35 mouse cellular contexts compared by ENCODE assay signal in genomic region chr13:59015360-59015759, GRCm38 (mm10).
"Had no signal": no experiment of that assay in that cellular context is flagged by ENCODE, and none has a peak within 500 bp of the region (broad histone marks: within the 10 kb centered on the region; RNA-seq: fewer than 3 reads in every experiment).

No protein-coding gene starts in this region.

- H3K4me3 ChIP-seq: heart, embryonic 10.5 days; heart, embryonic 12.5 days; heart, embryonic 13.5 days; heart, embryonic 15.5 days; hindbrain, embryonic 10.5 days; hindbrain, embryonic 12.5 days; hindbrain, embryonic 13.5 days; hindbrain, embryonic 15.5 days; intestine, embryonic 15.5 days; kidney, embryonic 15.5 days; layer of hippocampus, adult 2 months; left cerebral cortex, adult 2 months had no signal

- ATAC-seq: hindbrain, embryonic 16.5 days; hindbrain, postnatal 0 days; inflammation-experienced regulatory T-cells, adult 6 months; intestine, embryonic 15.5 days; intestine, embryonic 16.5 days; intestine, postnatal 0 days had no signal

- DNase-seq: heart, postnatal 10 days; heart, postnatal 14 days; heart, postnatal 36 days; heart, postnatal 4 days; kidney, adult 11 months; kidney, adult 18-20 months; kidney, adult 2 months; kidney, adult 8-10 months; kidney, adult 9 months; kidney, postnatal 10 days; kidney, postnatal 14 days; kidney, postnatal 25 days; kidney, postnatal 36 days; kidney, postnatal 4 days; layer of hippocampus, adult 9-11 months; layer of hippocampus, postnatal 36 days had no signal

- H3K27me3 ChIP-seq: heart, embryonic 12.5 days; hindbrain, embryonic 12.5 days; hindbrain, embryonic 13.5 days; hindbrain, embryonic 15.5 days; intestine, embryonic 15.5 days; kidney, embryonic 15.5 days had no signal

- H3K4me2 ChIP-seq: heart, embryonic 11.5 days; heart, embryonic 12.5 days; heart, embryonic 13.5 days; heart, embryonic 15.5 days; hindbrain, embryonic 12.5 days; hindbrain, embryonic 13.5 days; hindbrain, embryonic 14.5 days; hindbrain, embryonic 15.5 days; intestine, embryonic 15.5 days; kidney, embryonic 15.5 days had no signal

- H3K27ac ChIP-seq: heart, embryonic 10.5 days; heart, embryonic 13.5 days; heart, embryonic 15.5 days; hindbrain, embryonic 10.5 days; hindbrain, embryonic 12.5 days; hindbrain, embryonic 13.5 days; hindbrain, embryonic 14.5 days; hindbrain, embryonic 15.5 days; hindbrain, postnatal 0 days; intestine, embryonic 15.5 days; kidney, embryonic 15.5 days; layer of hippocampus, adult 2 months; left cerebral cortex, adult 2 months had no signal

- H3K9ac ChIP-seq: heart, embryonic 12.5 days; heart, embryonic 13.5 days; heart, embryonic 15.5 days; hindbrain, embryonic 12.5 days; hindbrain, embryonic 13.5 days; hindbrain, embryonic 14.5 days; hindbrain, embryonic 15.5 days; intestine, embryonic 15.5 days; kidney, embryonic 15.5 days had no signal

- H3K9me3 ChIP-seq: heart, embryonic 10.5 days; heart, embryonic 12.5 days; heart, embryonic 13.5 days; heart, embryonic 15.5 days; hindbrain, embryonic 10.5 days; hindbrain, embryonic 12.5 days; hindbrain, embryonic 13.5 days; hindbrain, embryonic 15.5 days; intestine, embryonic 15.5 days; kidney, embryonic 15.5 days had no signal

- H3K36me3 ChIP-seq: heart, embryonic 10.5 days; heart, embryonic 12.5 days; heart, embryonic 13.5 days; heart, embryonic 15.5 days; hindbrain, embryonic 10.5 days; hindbrain, embryonic 12.5 days; hindbrain, embryonic 13.5 days; hindbrain, embryonic 15.5 days; intestine, embryonic 15.5 days; kidney, embryonic 15.5 days had no signal
